Mouse (Mus musculus) limb, embryonic 11.5 days (tissue): ENCODE measurements around the gene Slc5a4a. TPM values are rescaled to one million over a fixed set of nuclear protein-coding genes. Genes with fewer than 3 reads are reported as not detected.
A peak's percentile ranks its signal among the peaks of the same experiment; 100 is the strongest.

Source experiments
- ATAC-seq: fragments of 200-750 bp; cut with Nextera tagmentation; 2 replicates; pipeline ENCODE4 v1.8.0; 2017; ENCODE audit warnings: low read depth; ENCODE audit not compliant: insufficient number of reproducible peaks, low FRiP score, low TSS enrichment
- DNase-seq: peaks from one replicate; pipeline ENCODE4 v3.0.0-alpha.2; 2015; ENCODE audit warnings: low spot score
- H3K27ac ChIP-seq: fragments of 300-500 bp; sonication (generic); replicated peaks from 2 replicates; pipeline ENCODE4 v1.5.1; 2014; ENCODE audit warnings: low read depth, mild to moderate bottlenecking, low read length
- H3K27me3 ChIP-seq: fragments of 300-500 bp; sonication (generic); 2 replicates; pipeline ENCODE4 v1.6.1; 2014; ENCODE audit warnings: mild to moderate bottlenecking, low read length, mixed read lengths; ENCODE audit not compliant: control insufficient read depth, insufficient read depth
- H3K36me3 ChIP-seq: fragments of 300-500 bp; sonication (generic); 2 replicates; pipeline ENCODE4 v1.6.1; 2014; ENCODE audit warnings: mild to moderate bottlenecking, low read length, moderate library complexity, mixed read lengths; ENCODE audit not compliant: control insufficient read depth, insufficient read depth
- H3K4me1 ChIP-seq: fragments of 300-500 bp; sonication (generic); 2 replicates; pipeline ENCODE4 v1.6.1; 2014; ENCODE audit warnings: low read length, mixed read lengths; ENCODE audit not compliant: control insufficient read depth, insufficient read depth
- H3K4me2 ChIP-seq: fragments of 300-500 bp; sonication (generic); 2 replicates; pipeline ENCODE4 v1.6.1; 2014; ENCODE audit warnings: low read depth, mild to moderate bottlenecking, moderate library complexity; ENCODE audit not compliant: severe bottlenecking
- H3K4me3 ChIP-seq: fragments of 300-500 bp; sonication (generic); 2 replicates; pipeline ENCODE4 v1.5.1; 2014; ENCODE audit warnings: low read depth, low read length
- H3K9ac ChIP-seq: fragments of 300-500 bp; sonication (generic); 2 replicates; pipeline ENCODE4 v1.6.1; 2014; ENCODE audit warnings: mild to moderate bottlenecking, low read length
- H3K9me3 ChIP-seq: fragments of 300-500 bp; sonication (generic); 2 replicates; pipeline ENCODE4 v1.6.1; 2016; ENCODE audit warnings: low read length; ENCODE audit not compliant: control insufficient read depth
- WGBS: fragments of 180-500 bp; shearing (Covaris S2); extraction: QIAGEN DNeasy Blood & Tissue Kit; methylation state at CpG from one replicate; pipeline ENCODE4 v1.1.7; 2014; 5-methylcytosine and 5-hydroxymethylcytosine counted together
- polyA plus RNA-seq: library from polyadenylated mRNA; unstranded; fragments of >200 nt; fragmentation: Nextera tagmentation; extraction: Ambion mirVana; gene quantifications from 2 replicates; pipeline ENCODE4 v1.2.1, GENCODE M21; 2014

Gene Slc5a4a
- not detected in 2 replicates for polyA plus RNA-seq

- no peaks in the 10 kb centered on the region for H3K4me1 ChIP-seq
- no peak for DNase-seq
- WGBS: 92% methylated on average over 5 of the region's 5 CpGs
These were observed at the start of gene Slc5a4a for GRCm38 (mm10) chr10:76147278-76147677. TSS of gene Slc5a4a (plus strand) at chr10:76147451.

GRCm38 (mm10) chr10:76110861-76111260, 36.4 kb upstream of the Slc5a4a start, which contains the start of gene Slc5a4b:
TSS of gene Slc5a4b (minus strand) at chr10:76110961.
- Histone ChIP-seq H3K4me1 (no peaks in the 10 kb centered on the region), H3K27ac (no peak within 1 kb of the TSS), H3K27me3 (no peaks in the 10 kb centered on the region), H3K36me3 (no peaks in the 10 kb centered on the region), H3K4me3 (no peak within 1 kb of the TSS), H3K9me3 (no peaks in the 10 kb centered on the region), H3K9ac (no peak within 1 kb of the TSS), H3K4me2 (no peak within 1 kb of the TSS)
- WGBS: 84% methylated on average over 4 of the region's 4 CpGs
- ATAC-seq (no peak), DNase-seq (no peak)

More at GRCm38 (mm10) chr10:76147278-76147677, at the start of gene Slc5a4a:
- ATAC-seq: no peak
- Histone ChIP-seq H3K4me3 (no peak within 1 kb of the TSS), H3K27me3 (no peaks in the 10 kb centered on the region), H3K36me3 (no peaks in the 10 kb centered on the region), H3K9ac (no peak within 1 kb of the TSS), H3K27ac (no peak within 1 kb of the TSS), H3K4me2 (no peak within 1 kb of the TSS), H3K9me3 (no peaks in the 10 kb centered on the region)

GRCm38 (mm10) chr10:76117966-76118365, 29.3 kb upstream of the Slc5a4a start:
- no peaks in the 10 kb centered on the region for H3K9me3 ChIP-seq
- H3K4me1 ChIP-seq: no peaks in the 10 kb centered on the region
- 37% methylated on average over 5 of the region's 5 CpGs for WGBS
- no peaks in the 10 kb centered on the region for H3K36me3 ChIP-seq
- peak; percentile 71 for DNase-seq
- H3K9ac ChIP-seq: no peak overlapping the region
- H3K27ac ChIP-seq: no peak overlapping the region
- no peaks in the 10 kb centered on the region for H3K27me3 ChIP-seq
- H3K4me2 ChIP-seq: no peak overlapping the region
- H3K4me3 ChIP-seq: no peak overlapping the region
- no peak for ATAC-seq

- Histone ChIP-seq H3K4me1 (no peaks in the 10 kb centered on the region), H3K4me2 (no peak overlapping the region), H3K9ac (no peak overlapping the region), H3K9me3 (no peaks in the 10 kb centered on the region), H3K4me3 (no peak overlapping the region), H3K36me3 (no peaks in the 10 kb centered on the region), H3K27ac (no peak overlapping the region), H3K27me3 (no peaks in the 10 kb centered on the region)
- ATAC-seq (no peak), DNase-seq (peak; percentile 46)
- 9% methylated on average over 1 of the region's 1 CpGs for WGBS
These were observed 28.5 kb upstream of the Slc5a4a start for GRCm38 (mm10) chr10:76118741-76119140.

GRCm38 (mm10) chr10:76120124-76120711, 27.0 kb upstream of the Slc5a4a start:
- no peak for DNase-seq
- Histone ChIP-seq H3K27me3 (no peaks in the 10 kb centered on the region), H3K9ac (no peak overlapping the region), H3K27ac (no peak overlapping the region), H3K4me2 (no peak overlapping the region), H3K9me3 (no peaks in the 10 kb centered on the region), H3K36me3 (no peaks in the 10 kb centered on the region), H3K4me3 (no peak overlapping the region), H3K4me1 (no peaks in the 10 kb centered on the region)
- no peak for ATAC-seq
- WGBS: 66% methylated on average over 4 of the region's 4 CpGs

GRCm38 (mm10) chr10:76121495-76121894, 25.8 kb upstream of the Slc5a4a start:
- Histone ChIP-seq H3K27ac (no peak overlapping the region), H3K4me3 (no peak overlapping the region), H3K27me3 (no peaks in the 10 kb centered on the region), H3K9me3 (no peaks in the 10 kb centered on the region), H3K36me3 (no peaks in the 10 kb centered on the region), H3K4me2 (no peak overlapping the region), H3K9ac (no peak overlapping the region), H3K4me1 (no peaks in the 10 kb centered on the region)
- 87% methylated on average over 5 of the region's 5 CpGs for WGBS
- ATAC-seq (no peak), DNase-seq (no peak)

GRCm38 (mm10) chr10:76132506-76132905, 14.7 kb upstream of the Slc5a4a start:
- Histone ChIP-seq H3K4me2 (no peak overlapping the region), H3K9me3 (no peaks in the 10 kb centered on the region), H3K27ac (no peak overlapping the region), H3K9ac (no peak overlapping the region), H3K4me3 (no peak overlapping the region), H3K36me3 (no peaks in the 10 kb centered on the region), H3K27me3 (no peaks in the 10 kb centered on the region), H3K4me1 (no peaks in the 10 kb centered on the region)
- DNase-seq: no peak
- ATAC-seq: no peak
- WGBS: 78% methylated on average over 4 of the region's 4 CpGs

GRCm38 (mm10) chr10:76136318-76136717, 10.9 kb upstream of the Slc5a4a start:
- no peak overlapping the region for H3K27ac ChIP-seq
- DNase-seq: no peak
- ATAC-seq: no peak
- H3K9ac ChIP-seq: no peak overlapping the region
- no peaks in the 10 kb centered on the region for H3K9me3 ChIP-seq
- no peak overlapping the region for H3K4me3 ChIP-seq
- 76% methylated on average over 2 of the region's 2 CpGs for whole genome bisulfite sequencing
- no peak overlapping the region for H3K4me2 ChIP-seq
- no peaks in the 10 kb centered on the region for H3K36me3 ChIP-seq
- no peaks in the 10 kb centered on the region for H3K4me1 ChIP-seq
- H3K27me3 ChIP-seq: no peaks in the 10 kb centered on the region

- Histone ChIP-seq H3K9ac (no peak overlapping the region), H3K9me3 (no peaks in the 10 kb centered on the region), H3K27ac (no peak overlapping the region), H3K36me3 (no peaks in the 10 kb centered on the region), H3K4me3 (no peak overlapping the region), H3K4me1 (no peaks in the 10 kb centered on the region), H3K4me2 (no peak overlapping the region), H3K27me3 (no peaks in the 10 kb centered on the region)
- WGBS: 66% methylated on average over 8 of the region's 8 CpGs
- ATAC-seq: no peak
- DNase-seq: no peak
These were observed 405 bp upstream of the Slc5a4a start for GRCm38 (mm10) chr10:76146846-76147245.
